Mouse (Mus musculus) small intestine, adult 2 months (tissue): ENCODE results near the gene Ntsr2.

Experiments used
- CTCF ChIP-seq: fragments of 200-500 bp; IDR thresholded peaks from 2 replicates; pipeline ENCODE4 v1.5.1; 2012; ENCODE audit warnings: low read depth, mild to moderate bottlenecking, control low read depth, inconsistent platforms, low read length, moderate library complexity, mixed read lengths; ENCODE audit not compliant: insufficient replicate concordance, insufficient read length; ENCODE audit errors: extremely low read depth
- POLR2A ChIP-seq: fragments of 200-500 bp; IDR thresholded peaks from 2 replicates; pipeline ENCODE4 v1.6.1; 2012; ENCODE audit warnings: low read depth, mild to moderate bottlenecking, control low read depth, inconsistent platforms, low read length, moderate library complexity

GRCm38 (mm10) chr12:16672246-16672645 lies 19.1 kb downstream of the Ntsr2 start:
- no peak for TF ChIP-seq CTCF
- TF ChIP-seq POLR2A = no peak
